Mouse (Mus musculus): Measurements from ENCODE around the gene Hddc2. TPM values are rescaled to one million over a fixed set of nuclear protein-coding genes. Genes with fewer than 3 reads are reported as not detected.

Gene Hddc2
- polyA plus RNA-seq, 1 experiment from 2014 or later = 75.7 TPM

DNA sequence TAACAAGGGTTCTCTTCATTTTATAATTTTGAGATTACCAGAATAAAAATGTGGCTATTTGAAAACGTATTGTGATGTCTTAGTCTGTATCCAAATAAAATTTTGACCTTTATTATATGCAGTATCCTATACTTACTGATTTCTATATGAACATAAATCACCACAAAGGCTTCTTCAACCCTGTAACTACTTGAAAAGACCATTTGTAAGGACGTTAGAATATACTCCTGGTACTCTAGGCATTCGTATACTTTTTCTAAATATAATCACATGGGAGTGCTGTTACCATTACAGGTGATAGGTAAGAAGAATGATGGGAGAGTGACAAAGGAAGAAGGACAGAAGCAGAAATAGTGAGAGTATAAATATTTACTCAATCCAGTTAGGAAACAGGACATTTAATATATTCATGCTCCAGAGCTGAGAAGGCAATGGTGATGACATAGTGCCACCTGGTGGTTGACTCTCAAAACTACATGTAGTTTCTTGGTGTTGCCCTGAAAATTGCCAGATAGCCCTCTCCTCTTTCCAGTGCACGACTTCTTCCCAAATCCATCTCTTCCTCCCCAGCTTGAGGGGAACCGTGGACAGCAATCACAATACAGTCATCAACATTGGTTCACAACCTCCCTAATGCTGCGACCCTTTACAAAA, 14.1 kb upstream of the Hddc2 start:
- 37% methylated on average over 6 of the region's 6 CpGs for WGBS
- H3K4me2 ChIP-seq (replicated peaks; ENCODE audit: low read depth, low read length) = no peak overlapping the region
- ATAC-seq (ENCODE audit: low FRiP score, low TSS enrichment) = peak; percentile 27; the same call in 1 of the 2 replicates

DNA sequence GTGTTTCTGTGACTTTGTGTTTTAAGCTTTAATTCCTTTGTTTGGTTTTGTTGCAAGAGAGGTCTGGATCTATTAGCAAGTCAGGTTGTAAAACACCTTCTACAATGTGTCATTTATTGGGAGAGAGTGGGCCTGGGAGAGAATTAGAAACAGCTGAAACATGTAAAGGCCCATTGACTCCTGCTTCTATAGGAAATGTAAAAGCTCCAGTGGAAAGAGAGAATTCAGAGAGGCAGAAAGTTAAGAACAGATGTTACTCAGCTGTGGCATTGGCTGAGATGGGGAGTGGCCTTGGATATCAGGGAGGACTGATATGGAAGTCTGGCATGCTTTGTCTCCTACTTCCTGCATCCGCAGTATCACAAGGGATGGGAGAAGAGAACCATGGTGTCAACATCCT, 12.9 kb upstream of the Hddc2 start:
- Histone ChIP-seq H3K4me1 (ENCODE audit: insufficient read depth, low read length) (no peaks in the 10 kb centered on the region), H3K4me3 (ENCODE audit: low read length) (no peak overlapping the region), H3K27me3 (ENCODE audit: insufficient read depth, low read length) (no peaks in the 10 kb centered on the region), H3K36me3 (ENCODE audit: insufficient read depth, low read length) (no peaks in the 10 kb centered on the region), H3K9ac (replicated peaks; ENCODE audit: low read length) (no peak overlapping the region), H3K4me2 (replicated peaks; ENCODE audit: low read depth, low read length) (no peak overlapping the region), H3K9me3 (ENCODE audit: low read length) (no peaks in the 10 kb centered on the region), H3K27ac (ENCODE audit: low read length) (no peak overlapping the region)
- 76% methylated on average over 1 of the region's 1 CpGs for WGBS
- no peak for ATAC-seq (ENCODE audit: low FRiP score, low TSS enrichment)

More for the DNA sequence above, 14.1 kb upstream of the Hddc2 start:
- Histone ChIP-seq H3K27me3 (ENCODE audit: insufficient read depth, low read length) (no peaks in the 10 kb centered on the region), H3K9ac (replicated peaks; ENCODE audit: low read length) (no peak overlapping the region), H3K4me1 (ENCODE audit: insufficient read depth, low read length) (no peaks in the 10 kb centered on the region), H3K36me3 (ENCODE audit: insufficient read depth, low read length) (no peaks in the 10 kb centered on the region), H3K9me3 (ENCODE audit: low read length) (no peaks in the 10 kb centered on the region), H3K4me3 (ENCODE audit: low read length) (no peak overlapping the region), H3K27ac (ENCODE audit: low read length) (no peak overlapping the region)

DNA sequence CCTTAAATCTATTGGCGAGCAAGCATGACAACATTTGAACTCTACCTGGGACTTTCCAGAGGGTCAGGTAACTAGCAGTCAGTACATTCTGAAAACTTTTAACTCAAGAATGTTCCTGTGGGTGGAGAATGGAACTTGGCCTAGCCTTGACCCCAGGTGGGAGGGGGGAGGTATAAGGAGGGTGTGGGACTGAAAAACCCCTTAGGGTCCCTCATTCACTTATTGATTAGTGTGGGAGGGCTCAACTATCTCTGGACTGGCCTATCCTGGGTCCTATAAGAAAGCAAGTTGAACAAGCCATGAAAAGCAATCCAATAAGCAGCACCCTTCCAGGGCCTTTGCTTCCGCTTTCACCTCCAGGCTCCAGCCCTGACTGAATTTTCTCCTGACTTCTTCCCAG, 9.7 kb upstream of the Hddc2 start:
- Histone ChIP-seq H3K27me3 (ENCODE audit: insufficient read depth, low read length) (no peaks in the 10 kb centered on the region), H3K4me1 (ENCODE audit: insufficient read depth, low read length) (no peaks in the 10 kb centered on the region), H3K36me3 (ENCODE audit: insufficient read depth, low read length) (no peaks in the 10 kb centered on the region), H3K9me3 (ENCODE audit: low read length) (no peaks in the 10 kb centered on the region), H3K4me3 (ENCODE audit: low read length) (no peak overlapping the region), H3K4me2 (replicated peaks; ENCODE audit: low read depth, low read length) (no peak overlapping the region), H3K9ac (replicated peaks; ENCODE audit: low read length) (no peak overlapping the region), H3K27ac (ENCODE audit: low read length) (no peak overlapping the region)
- ATAC-seq (ENCODE audit: low FRiP score, low TSS enrichment) = no peak
- 98% methylated on average over 2 of the region's 2 CpGs for WGBS

DNA sequence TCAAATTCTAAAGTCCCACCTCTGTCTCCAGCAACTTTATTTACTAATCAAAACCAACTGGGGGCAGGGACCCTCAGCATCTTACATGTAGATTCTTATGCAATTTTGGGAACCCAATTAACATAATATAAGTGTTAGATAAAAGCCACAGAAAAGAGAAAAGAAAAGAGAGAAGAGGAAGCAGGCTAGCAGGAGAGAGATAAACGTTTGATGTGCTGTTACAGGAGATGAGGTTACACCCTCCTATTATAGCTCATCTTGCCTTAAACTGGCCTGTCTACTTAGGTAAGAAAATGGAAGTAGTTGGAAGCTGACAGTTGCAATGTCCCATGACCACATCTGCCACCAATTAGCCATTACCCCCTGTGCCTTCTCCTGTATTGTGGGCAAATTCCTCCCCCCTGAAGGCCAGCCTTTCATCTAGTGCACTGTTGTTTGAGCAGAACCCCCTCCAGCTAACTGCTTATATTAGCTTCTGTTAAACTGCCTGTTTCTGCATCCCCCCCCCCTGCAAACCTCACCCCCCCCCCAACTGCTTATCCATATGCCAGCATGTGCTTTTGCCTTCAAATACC, 6.1 kb upstream of the Hddc2 start:
- WGBS = 16% methylated on average over 1 of the region's 1 CpGs

DNA sequence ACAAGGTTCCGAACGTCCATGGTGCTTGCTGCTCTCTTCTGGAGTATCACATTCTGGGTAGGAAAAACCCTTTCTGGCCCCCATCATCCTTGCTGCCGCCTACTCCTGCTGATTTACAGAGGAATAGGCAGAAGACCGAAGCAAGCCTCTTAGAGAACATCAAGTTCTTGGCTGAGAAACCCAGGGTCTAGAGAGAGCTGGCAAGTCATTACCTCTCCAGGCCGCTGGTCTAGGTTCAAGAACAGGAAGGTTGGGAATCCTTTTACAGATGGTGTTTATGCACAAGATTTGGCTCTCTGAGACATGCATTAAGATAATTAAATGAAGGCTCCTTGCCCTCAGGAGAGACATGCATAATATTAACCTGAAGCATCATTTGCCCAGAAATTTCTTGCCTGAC, 5.3 kb downstream of the Hddc2 start:
- no peaks in the 10 kb centered on the region for H3K27me3 ChIP-seq (ENCODE audit: insufficient read depth, low read length)
- H3K36me3 ChIP-seq (ENCODE audit: insufficient read depth, low read length) = peaks cover 28% of the 10 kb centered on the region
- ATAC-seq (ENCODE audit: low FRiP score, low TSS enrichment) = no peak
- no peak overlapping the region for H3K4me2 ChIP-seq (replicated peaks; ENCODE audit: low read depth, low read length)
- H3K9ac ChIP-seq (replicated peaks; ENCODE audit: low read length) = no peak overlapping the region
- H3K4me1 ChIP-seq (ENCODE audit: insufficient read depth, low read length) = peaks cover 7% of the 10 kb centered on the region; the same call in 1 of the 2 replicates
- WGBS = 83% methylated on average over 5 of the region's 5 CpGs
- H3K9me3 ChIP-seq (ENCODE audit: low read length) = no peaks in the 10 kb centered on the region
- no peak overlapping the region for H3K4me3 ChIP-seq (ENCODE audit: low read length)
- H3K27ac ChIP-seq (ENCODE audit: low read length) = no peak overlapping the region

More for the DNA sequence above, 6.1 kb upstream of the Hddc2 start:
- Histone ChIP-seq H3K36me3 (ENCODE audit: insufficient read depth, low read length) (no peaks in the 10 kb centered on the region), H3K4me1 (ENCODE audit: insufficient read depth, low read length) (no peaks in the 10 kb centered on the region), H3K9ac (replicated peaks; ENCODE audit: low read length) (no peak overlapping the region), H3K4me3 (ENCODE audit: low read length) (no peak overlapping the region), H3K9me3 (ENCODE audit: low read length) (no peaks in the 10 kb centered on the region), H3K27me3 (ENCODE audit: insufficient read depth, low read length) (no peaks in the 10 kb centered on the region), H3K27ac (ENCODE audit: low read length) (no peak overlapping the region), H3K4me2 (replicated peaks; ENCODE audit: low read depth, low read length) (no peak overlapping the region)
- ATAC-seq (ENCODE audit: low FRiP score, low TSS enrichment) = no peak

- Histone ChIP-seq H3K27ac (ENCODE audit: low read length) (no peak overlapping the region), H3K27me3 (ENCODE audit: insufficient read depth, low read length) (no peaks in the 10 kb centered on the region), H3K4me1 (ENCODE audit: insufficient read depth, low read length) (no peaks in the 10 kb centered on the region), H3K9ac (replicated peaks; ENCODE audit: low read length) (no peak overlapping the region), H3K36me3 (ENCODE audit: insufficient read depth, low read length) (peaks cover 22% of the 10 kb centered on the region), H3K4me3 (ENCODE audit: low read length) (no peak overlapping the region), H3K9me3 (ENCODE audit: low read length) (no peaks in the 10 kb centered on the region), H3K4me2 (replicated peaks; ENCODE audit: low read depth, low read length) (no peak overlapping the region)
- no peak for ATAC-seq (ENCODE audit: low FRiP score, low TSS enrichment)
- 88% methylated on average over 1 of the region's 1 CpGs for WGBS
Observed at GRCm38 (mm10) chr10:31329436-31329835, 16.3 kb downstream of the Hddc2 start.

DNA sequence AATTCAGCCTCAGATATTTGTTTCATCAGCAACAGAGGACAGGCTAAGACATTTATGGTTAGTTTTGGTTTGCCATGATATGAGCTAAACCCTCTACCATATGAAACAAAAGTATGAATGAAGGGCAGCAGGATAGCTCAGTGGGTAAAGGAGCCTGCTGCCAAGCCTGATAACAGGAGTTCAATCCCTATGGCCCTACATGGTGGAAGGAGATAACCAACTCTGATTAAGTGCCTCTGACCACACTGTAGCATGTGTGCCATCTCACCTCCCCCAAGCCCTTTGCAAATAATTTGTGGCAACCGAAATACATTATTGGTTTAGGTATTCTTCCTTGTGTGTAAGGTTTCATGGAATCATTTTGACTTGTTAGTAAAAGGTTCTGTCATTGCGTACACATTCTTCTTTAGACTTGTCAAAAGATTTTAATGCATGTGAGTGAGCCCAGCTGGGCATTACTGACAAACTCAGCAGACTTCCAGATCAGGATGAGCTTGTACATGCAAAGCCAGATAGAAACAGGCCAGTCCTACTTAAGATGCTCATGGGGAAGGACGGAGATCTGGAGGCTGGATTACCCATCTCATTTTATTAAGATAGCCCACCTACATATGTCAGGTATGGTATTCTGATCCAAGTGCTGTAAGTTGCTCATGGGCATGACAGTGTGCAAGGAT, 17.2 kb downstream of the Hddc2 start:
- Histone ChIP-seq H3K9ac (replicated peaks; ENCODE audit: low read length) (no peak overlapping the region), H3K4me3 (ENCODE audit: low read length) (no peak overlapping the region), H3K4me1 (ENCODE audit: insufficient read depth, low read length) (no peaks in the 10 kb centered on the region), H3K9me3 (ENCODE audit: low read length) (no peaks in the 10 kb centered on the region), H3K4me2 (replicated peaks; ENCODE audit: low read depth, low read length) (no peak overlapping the region), H3K27ac (ENCODE audit: low read length) (no peak overlapping the region), H3K36me3 (ENCODE audit: insufficient read depth, low read length) (peaks cover 22% of the 10 kb centered on the region), H3K27me3 (ENCODE audit: insufficient read depth, low read length) (no peaks in the 10 kb centered on the region)
- WGBS = 90% methylated on average over 3 of the region's 3 CpGs
- ATAC-seq (ENCODE audit: low FRiP score, low TSS enrichment) = no peak

DNA sequence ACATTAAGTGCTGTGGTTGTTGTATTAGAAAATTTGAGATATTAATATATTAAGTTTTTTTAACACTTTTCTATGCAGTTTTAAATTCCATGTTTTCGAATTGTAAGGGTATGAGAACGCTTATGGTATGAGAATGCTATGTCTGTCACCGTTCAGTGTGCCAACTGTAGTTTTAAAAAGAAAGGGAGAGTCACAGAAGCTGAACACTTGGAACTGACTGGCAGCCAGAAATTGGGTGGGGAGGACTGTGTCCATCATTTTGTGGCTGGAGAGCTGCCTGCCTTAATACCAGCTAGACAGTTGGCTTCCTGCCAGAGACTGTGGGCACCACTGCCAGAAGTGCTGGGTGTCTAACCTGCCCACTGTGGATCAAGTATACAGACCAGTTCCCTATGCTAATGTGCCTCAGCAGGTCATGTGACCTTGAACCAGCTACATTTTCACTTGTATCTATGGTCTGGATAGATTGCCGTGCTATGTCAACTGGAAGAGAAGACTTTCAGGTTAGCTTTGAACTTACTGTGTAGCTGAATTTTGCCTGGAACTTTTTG, 18.1 kb downstream of the Hddc2 start:
- no peaks in the 10 kb centered on the region for H3K4me1 ChIP-seq (ENCODE audit: insufficient read depth, low read length)
- H3K36me3 ChIP-seq (ENCODE audit: insufficient read depth, low read length) = peaks cover 16% of the 10 kb centered on the region
- H3K9me3 ChIP-seq (ENCODE audit: low read length) = no peaks in the 10 kb centered on the region
- no peak overlapping the region for H3K9ac ChIP-seq (replicated peaks; ENCODE audit: low read length)
- no peak overlapping the region for H3K4me2 ChIP-seq (replicated peaks; ENCODE audit: low read depth, low read length)
- ATAC-seq (ENCODE audit: low FRiP score, low TSS enrichment) = no peak
- no peak overlapping the region for H3K27ac ChIP-seq (ENCODE audit: low read length)
- 88% methylated on average over 4 of the region's 4 CpGs for WGBS
- no peaks in the 10 kb centered on the region for H3K27me3 ChIP-seq (ENCODE audit: insufficient read depth, low read length)
- H3K4me3 ChIP-seq (ENCODE audit: low read length) = no peak overlapping the region

GRCm38 (mm10) chr10:31336432-31336831, 23.2 kb downstream of the Hddc2 start:
- no peaks in the 10 kb centered on the region for H3K27me3 ChIP-seq (ENCODE audit: insufficient read depth, low read length)
- no peak overlapping the region for H3K27ac ChIP-seq (ENCODE audit: low read length)
- 0 out of 2 replicates have a peak, but pooled peaks have one; percentile 39 for ATAC-seq (ENCODE audit: low FRiP score, low TSS enrichment)
- H3K4me1 ChIP-seq (ENCODE audit: insufficient read depth, low read length) = no peaks in the 10 kb centered on the region
- H3K4me3 ChIP-seq (ENCODE audit: low read length) = no peak overlapping the region
- 81% methylated on average over 5 of the region's 5 CpGs for WGBS
- no peaks in the 10 kb centered on the region for H3K9me3 ChIP-seq (ENCODE audit: low read length)
- no peaks in the 10 kb centered on the region for H3K36me3 ChIP-seq (ENCODE audit: insufficient read depth, low read length)
- H3K4me2 ChIP-seq (replicated peaks; ENCODE audit: low read depth, low read length) = no peak overlapping the region
- no peak overlapping the region for H3K9ac ChIP-seq (replicated peaks; ENCODE audit: low read length)

- no peaks in the 10 kb centered on the region for H3K27me3 ChIP-seq (ENCODE audit: insufficient read depth, low read length)
- H3K9ac ChIP-seq (replicated peaks; ENCODE audit: low read length) = no peak overlapping the region
- H3K27ac ChIP-seq (ENCODE audit: low read length) = no peak overlapping the region
- WGBS = 67% methylated on average over 8 of the region's 8 CpGs
- no peak overlapping the region for H3K4me2 ChIP-seq (replicated peaks; ENCODE audit: low read depth, low read length)
- no peaks in the 10 kb centered on the region for H3K9me3 ChIP-seq (ENCODE audit: low read length)
- H3K4me1 ChIP-seq (ENCODE audit: insufficient read depth, low read length) = no peaks in the 10 kb centered on the region
- ATAC-seq (ENCODE audit: low FRiP score, low TSS enrichment) = no peak
- H3K4me3 ChIP-seq (ENCODE audit: low read length) = no peak overlapping the region
- no peaks in the 10 kb centered on the region for H3K36me3 ChIP-seq (ENCODE audit: insufficient read depth, low read length)
Observed at GRCm38 (mm10) chr10:31346401-31346800, 33.2 kb downstream of the Hddc2 start.
